1 mouse cellular context compared by ENCODE assay signal in genomic region chr3:103790346-103791145, GRCm38 (mm10).
TF ChIP-seq lines count a peak whose summit lies in the region.

No protein-coding gene starts in this region.

TF ChIP-seq in MEL, 35 proteins besides CTCF, POLR2A, EP300 and RAD21:
- TF ChIP-seq SIN3A (IDR thresholded peaks at IDR 0.05; ENCODE audit: low read length) (peak; percentile 28; the same call in 1 of the 2 replicates), CHD2 (IDR thresholded peaks at IDR 0.05; ENCODE audit: low read length) (no peak)
